Mouse (Mus musculus): Measurements from ENCODE around the gene Bbs9.

- TF ChIP-seq ZC3H11A (IDR thresholded peaks at IDR 0.05; ENCODE audit: borderline replicate concordance, low read depth, low read length) = no peak
- no peak for TF ChIP-seq HCFC1 (IDR thresholded peaks at IDR 0.05; ENCODE audit: borderline replicate concordance, insufficient read depth, low read length)
- TF ChIP-seq ZNF384 (IDR thresholded peaks at IDR 0.05; ENCODE audit: low read depth, low read length) = no peak
- TF ChIP-seq CHD2 (IDR thresholded peaks at IDR 0.05; ENCODE audit: low read depth, low read length) = no peak
- TF ChIP-seq MAFK (IDR thresholded peaks at IDR 0.05; ENCODE audit: insufficient read depth, low read depth, low read length) = no peak
Observed at GRCm38 (mm10) chr9:22638502-22638901, 163.0 kb downstream of the Bbs9 start.

All from ES-E14 (cell line).